Mouse (Mus musculus): Measurements from ENCODE around the gene Plscr2. TPM values are rescaled to one million over a fixed set of nuclear protein-coding genes. Genes with fewer than 3 reads are reported as not detected.

Gene Plscr2
- polyA plus RNA-seq, 1 experiment from 2014 or later: 1.6 TPM

- WGBS: 89% methylated on average over 1 of the region's 1 CpGs
- Histone ChIP-seq H3K4me3 (no peak overlapping the region), H3K9me3 (no peaks in the 10 kb centered on the region), H3K4me2 (replicated peaks) (no peak overlapping the region), H3K36me3 (no peaks in the 10 kb centered on the region), H3K4me1 (peaks cover 14% of the 10 kb centered on the region), H3K27me3 (no peaks in the 10 kb centered on the region), H3K27ac (no peak overlapping the region), H3K9ac (no peak overlapping the region)
- ATAC-seq (ENCODE audit: low FRiP score, low read depth): no peak
Measured at GRCm38 (mm10) chr9:92280048-92280447, 4.6 kb downstream of the Plscr2 start.

GRCm38 (mm10) chr9:92282563-92283171 is 7.3 kb downstream of the Plscr2 start:
- Histone ChIP-seq H3K9ac (no peak overlapping the region), H3K27ac (no peak overlapping the region), H3K36me3 (no peaks in the 10 kb centered on the region), H3K4me1 (no peaks in the 10 kb centered on the region), H3K4me3 (no peak overlapping the region), H3K4me2 (replicated peaks) (no peak overlapping the region), H3K27me3 (no peaks in the 10 kb centered on the region), H3K9me3 (no peaks in the 10 kb centered on the region)
- no peak for ATAC-seq (ENCODE audit: low FRiP score, low read depth)
- 21% methylated on average over 7 of the region's 7 CpGs for WGBS

GRCm38 (mm10) chr9:92289675-92290074 is 14.3 kb downstream of the Plscr2 start:
- Histone ChIP-seq H3K4me3 (no peak overlapping the region), H3K27ac (no peak overlapping the region), H3K4me1 (0 out of 2 replicates have a peak, but pooled peaks cover 2% of the 10 kb centered on the region), H3K27me3 (no peaks in the 10 kb centered on the region), H3K36me3 (no peaks in the 10 kb centered on the region), H3K9me3 (no peaks in the 10 kb centered on the region), H3K9ac (no peak overlapping the region), H3K4me2 (replicated peaks) (no peak overlapping the region)
- 75% methylated on average over 3 of the region's 3 CpGs for WGBS
- ATAC-seq (ENCODE audit: low FRiP score, low read depth): no peak

- Histone ChIP-seq H3K36me3 (no peaks in the 10 kb centered on the region), H3K27ac (no peak overlapping the region), H3K27me3 (no peaks in the 10 kb centered on the region), H3K9me3 (no peaks in the 10 kb centered on the region), H3K4me1 (0 out of 2 replicates have a peak, but pooled peaks cover 2% of the 10 kb centered on the region), H3K4me3 (no peak overlapping the region), H3K4me2 (replicated peaks) (no peak overlapping the region), H3K9ac (no peak overlapping the region)
- no peak for ATAC-seq (ENCODE audit: low FRiP score, low read depth)
- WGBS: 77% methylated on average over 2 of the region's 2 CpGs
Measured at GRCm38 (mm10) chr9:92292169-92292568, 16.8 kb downstream of the Plscr2 start.

GRCm38 (mm10) chr9:92292922-92293321 is 17.5 kb downstream of the Plscr2 start:
- Histone ChIP-seq H3K36me3 (no peaks in the 10 kb centered on the region), H3K9me3 (no peaks in the 10 kb centered on the region), H3K27me3 (no peaks in the 10 kb centered on the region), H3K27ac (no peak overlapping the region), H3K9ac (no peak overlapping the region), H3K4me3 (no peak overlapping the region), H3K4me2 (replicated peaks) (no peak overlapping the region), H3K4me1 (0 out of 2 replicates have a peak, but pooled peaks cover 2% of the 10 kb centered on the region)
- WGBS: 59% methylated on average over 3 of the region's 3 CpGs
- ATAC-seq (ENCODE audit: low FRiP score, low read depth): no peak

GRCm38 (mm10) chr9:92293560-92294548 is 18.5 kb downstream of the Plscr2 start:
- Histone ChIP-seq H3K4me1 (0 out of 2 replicates have a peak, but pooled peaks cover 2% of the 10 kb centered on the region), H3K36me3 (no peaks in the 10 kb centered on the region)

GRCm38 (mm10) chr9:92298288-92298687 is 22.9 kb downstream of the Plscr2 start:
- ATAC-seq (ENCODE audit: low FRiP score, low read depth): no peak
- no peaks in the 10 kb centered on the region for H3K9me3 ChIP-seq
- no peaks in the 10 kb centered on the region for H3K27me3 ChIP-seq
- no peak overlapping the region for H3K9ac ChIP-seq
- WGBS: 85% methylated on average over 1 of the region's 1 CpGs
- H3K4me2 ChIP-seq (replicated peaks): no peak overlapping the region
- H3K36me3 ChIP-seq: no peaks in the 10 kb centered on the region
- H3K27ac ChIP-seq: no peak overlapping the region
- H3K4me3 ChIP-seq: no peak overlapping the region
- H3K4me1 ChIP-seq: no peaks in the 10 kb centered on the region

More at GRCm38 (mm10) chr9:92293560-92294548, 18.5 kb downstream of the Plscr2 start:
- no peak overlapping the region for H3K27ac ChIP-seq
- ATAC-seq (ENCODE audit: low FRiP score, low read depth): no peak
- no peaks in the 10 kb centered on the region for H3K27me3 ChIP-seq
- no peaks in the 10 kb centered on the region for H3K9me3 ChIP-seq
- H3K9ac ChIP-seq: no peak overlapping the region
- H3K4me3 ChIP-seq: no peak overlapping the region
- no peak overlapping the region for H3K4me2 ChIP-seq (replicated peaks)
- 88% methylated on average over 2 of the region's 2 CpGs for WGBS

- Histone ChIP-seq H3K4me1 (no peaks in the 10 kb centered on the region), H3K27ac (no peak overlapping the region), H3K36me3 (no peaks in the 10 kb centered on the region), H3K27me3 (no peaks in the 10 kb centered on the region), H3K4me3 (no peak overlapping the region), H3K9ac (no peak overlapping the region), H3K4me2 (replicated peaks) (no peak overlapping the region), H3K9me3 (no peaks in the 10 kb centered on the region)
- ATAC-seq (ENCODE audit: low FRiP score, low read depth): no peak
- WGBS: 54% methylated on average over 3 of the region's 3 CpGs
Measured at GRCm38 (mm10) chr9:92301213-92301612, 25.8 kb downstream of the Plscr2 start.

GRCm38 (mm10) chr9:92305075-92305474 is 29.7 kb downstream of the Plscr2 start:
- no peak overlapping the region for H3K27ac ChIP-seq
- 74% methylated on average over 8 of the region's 8 CpGs for WGBS
- no peaks in the 10 kb centered on the region for H3K4me1 ChIP-seq
- no peaks in the 10 kb centered on the region for H3K27me3 ChIP-seq
- H3K9me3 ChIP-seq: no peaks in the 10 kb centered on the region
- no peak overlapping the region for H3K4me3 ChIP-seq
- ATAC-seq (ENCODE audit: low FRiP score, low read depth): no peak
- H3K36me3 ChIP-seq: no peaks in the 10 kb centered on the region
- no peak overlapping the region for H3K9ac ChIP-seq
- no peak overlapping the region for H3K4me2 ChIP-seq (replicated peaks)

- H3K36me3 ChIP-seq: no peaks in the 10 kb centered on the region
- ATAC-seq (ENCODE audit: low FRiP score, low read depth): no peak
- H3K4me1 ChIP-seq: no peaks in the 10 kb centered on the region
- no peak overlapping the region for H3K4me3 ChIP-seq
- no peak overlapping the region for H3K27ac ChIP-seq
- no peaks in the 10 kb centered on the region for H3K27me3 ChIP-seq
- no peaks in the 10 kb centered on the region for H3K9me3 ChIP-seq
- H3K4me2 ChIP-seq (replicated peaks): no peak overlapping the region
- WGBS: 87% methylated on average over 8 of the region's 8 CpGs
- H3K9ac ChIP-seq: no peak overlapping the region
Measured at GRCm38 (mm10) chr9:92305620-92306220, 30.3 kb downstream of the Plscr2 start.

- H3K4me3 ChIP-seq: no peak within 1 kb of the TSS
- ATAC-seq (ENCODE audit: low FRiP score, low read depth): no peak
- no peaks in the 10 kb centered on the region for H3K27me3 ChIP-seq
- H3K4me2 ChIP-seq (replicated peaks): no peak within 1 kb of the TSS
- WGBS: 85% methylated on average over 1 of the region's 1 CpGs
- H3K36me3 ChIP-seq: no peaks in the 10 kb centered on the region
- no peak within 1 kb of the TSS for H3K27ac ChIP-seq
- no peaks in the 10 kb centered on the region for H3K4me1 ChIP-seq
- H3K9me3 ChIP-seq: no peaks in the 10 kb centered on the region
- no peak within 1 kb of the TSS for H3K9ac ChIP-seq
Measured at GRCm38 (mm10) chr9:92309077-92309476, 33.7 kb downstream of the Plscr2 start, which contains the start of gene 1700057G04Rik. TSS of gene 1700057G04Rik (plus strand) at chr9:92309377.

GRCm38 (mm10) chr9:92316791-92317190 is 41.4 kb downstream of the Plscr2 start:
- H3K27me3 ChIP-seq: no peaks in the 10 kb centered on the region
- WGBS: 85% methylated on average over 3 of the region's 3 CpGs
- no peaks in the 10 kb centered on the region for H3K4me1 ChIP-seq
- H3K27ac ChIP-seq: no peak overlapping the region
- H3K4me3 ChIP-seq: no peak overlapping the region
- no peak overlapping the region for H3K4me2 ChIP-seq (replicated peaks)
- H3K36me3 ChIP-seq: no peaks in the 10 kb centered on the region
- no peak overlapping the region for H3K9ac ChIP-seq
- no peak for ATAC-seq (ENCODE audit: low FRiP score, low read depth)
- no peaks in the 10 kb centered on the region for H3K9me3 ChIP-seq

All from limb, embryonic 13.5 days (tissue).